Mouse (Mus musculus) cerebellum, adult (tissue): ENCODE measurements around the gene Cd79b.
"Not testable (repeated sequence)": the region's sequence is repeated elsewhere in the genome, so short reads cannot be mapped to it uniquely, and the experiment has no call there.

Experiments used
- ATAC-seq: cut with Nextera tagmentation; 2 replicates; pipeline ENCODE4 v1.9.2; 2017; ENCODE audit warnings: mild to moderate bottlenecking, moderate library complexity, mixed read lengths; ENCODE audit not compliant: insufficient number of reproducible peaks, low FRiP score, low TSS enrichment

Cd79b gene

DNA sequence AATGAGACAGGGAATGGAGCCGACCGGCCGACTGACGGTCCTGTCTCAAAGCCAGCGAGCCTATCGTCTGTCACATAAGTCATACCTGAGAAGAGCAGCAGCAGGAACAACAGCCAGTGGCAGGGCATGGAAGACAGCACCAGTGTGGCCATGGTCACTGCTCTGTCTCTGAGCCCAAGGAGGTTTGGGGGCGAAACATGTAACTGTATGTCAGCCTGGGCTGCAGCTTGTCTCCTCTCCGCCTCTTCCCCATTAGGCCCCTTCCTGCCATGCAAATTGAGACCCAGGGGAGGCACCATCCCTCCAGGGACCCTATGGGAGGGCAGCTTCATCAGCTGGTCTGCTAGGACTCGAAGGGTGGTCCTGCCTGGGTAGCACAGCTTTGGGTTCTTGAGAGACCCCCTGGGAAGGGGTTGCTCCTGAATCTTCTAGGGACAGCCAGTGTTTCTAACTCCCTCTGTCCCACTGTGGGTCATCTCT lies at the start of gene Cd79b:
TSS of gene Cd79b (minus strand) at position 430 of the 480 bp plus-strand sequence.
- ATAC-seq: no peak

DNA sequence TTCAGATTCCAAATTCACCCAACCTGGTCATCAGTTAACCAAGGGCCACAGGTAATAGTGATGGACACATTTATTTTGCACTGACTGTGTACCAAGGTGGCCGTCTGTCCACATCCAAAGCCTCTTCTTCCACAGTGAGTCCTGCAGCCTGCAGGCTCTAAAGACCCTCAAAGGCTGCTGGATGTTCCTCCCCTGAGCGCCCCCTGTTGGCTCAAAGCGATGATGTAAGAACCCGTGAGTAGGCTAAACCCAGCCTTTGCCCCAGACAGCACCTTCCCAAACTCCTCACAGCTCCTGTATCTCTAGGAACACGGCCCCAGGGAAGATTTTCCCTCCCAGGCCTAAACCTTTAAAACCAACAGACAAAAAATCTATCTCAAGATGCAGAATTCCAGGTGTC lies 44.8 kb upstream of the Cd79b start:
- no peak for ATAC-seq

GRCm38 (mm10) chr11:106355382-106356128 lies 41.0 kb upstream of the Cd79b start:
- ATAC-seq: peak; percentile 87

GRCm38 (mm10) chr11:106354181-106354580 lies 39.6 kb upstream of the Cd79b start:
- no peak for ATAC-seq

GRCm38 (mm10) chr11:106353188-106353587 lies 38.6 kb upstream of the Cd79b start, which contains the start of gene Scn4a:
Gene Scn4a (minus strand): TSS chr11:106353288.
- ATAC-seq: no peak

- ATAC-seq: no peak
Measured at GRCm38 (mm10) chr11:106351941-106352340, 37.4 kb upstream of the Cd79b start.

- ATAC-seq: no peak
Measured at GRCm38 (mm10) chr11:106351253-106351652, 36.7 kb upstream of the Cd79b start.

- no peak for ATAC-seq
Measured at GRCm38 (mm10) chr11:106350853-106351252, 36.3 kb upstream of the Cd79b start.

GRCm38 (mm10) chr11:106349772-106350171 lies 35.2 kb upstream of the Cd79b start:
- no peak for ATAC-seq

DNA sequence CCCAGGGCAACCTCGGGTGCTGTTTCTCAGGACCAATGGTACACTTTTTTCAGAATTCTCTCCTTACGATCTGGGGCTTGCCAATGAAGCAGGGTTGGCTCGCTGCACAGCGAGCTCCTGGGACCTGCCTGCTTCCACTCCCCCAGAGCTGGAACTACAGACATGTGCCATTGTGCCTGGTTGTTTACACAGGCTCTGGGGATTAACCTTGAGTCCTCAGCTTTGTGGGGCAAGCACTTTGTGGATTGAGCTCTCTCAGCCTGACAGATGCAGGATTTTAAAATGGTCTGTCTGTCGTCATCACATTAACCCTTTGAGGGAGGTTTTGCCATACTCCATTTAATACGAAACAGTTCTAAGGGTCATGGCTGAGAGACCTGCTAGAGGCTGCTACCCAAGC lies 30.3 kb upstream of the Cd79b start:
- ATAC-seq: no peak

GRCm38 (mm10) chr11:106340990-106341520 lies 26.5 kb upstream of the Cd79b start:
- ATAC-seq: no peak

DNA sequence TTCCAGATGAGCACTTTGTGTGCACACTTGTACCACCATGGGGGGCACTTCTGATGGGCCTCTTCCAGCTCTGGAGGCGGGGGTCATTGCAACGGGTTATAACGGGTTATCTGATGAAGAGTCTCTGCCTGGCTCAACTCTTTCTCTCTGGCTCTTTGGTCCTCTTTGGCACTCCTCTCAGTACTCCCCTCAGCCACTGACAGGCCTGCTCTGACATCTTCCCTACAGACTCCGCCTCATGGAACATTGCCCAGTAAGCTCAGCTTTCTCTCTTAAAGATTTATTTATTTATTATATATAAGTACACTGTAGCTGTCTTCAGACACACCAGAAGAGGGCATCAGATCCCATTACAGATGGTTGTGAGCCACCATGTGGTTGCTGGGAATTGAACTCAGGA lies 24.8 kb upstream of the Cd79b start:
- not testable (repeated sequence) for ATAC-seq

DNA sequence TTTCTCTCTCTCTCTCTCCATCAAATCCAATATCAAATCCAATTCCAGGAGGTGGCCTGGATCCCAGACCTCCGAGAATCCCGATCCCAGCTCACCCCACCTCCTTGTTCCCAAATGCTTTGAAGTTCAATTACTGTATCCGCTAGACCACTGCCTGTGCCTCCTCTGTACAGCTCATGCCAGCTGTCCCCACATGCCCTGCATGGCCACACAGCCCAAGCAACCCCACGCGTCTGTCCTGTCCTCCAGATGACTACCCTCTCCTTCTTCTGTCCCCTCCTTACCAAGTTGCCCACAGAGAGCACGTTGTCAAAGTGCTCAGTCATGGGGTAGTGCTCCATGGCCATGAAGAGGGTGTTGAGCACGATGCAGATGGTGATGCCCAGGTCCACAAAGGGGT lies 24.3 kb upstream of the Cd79b start:
- ATAC-seq: no peak

- ATAC-seq: no peak
Measured at GRCm38 (mm10) chr11:106338029-106338428, 23.5 kb upstream of the Cd79b start.

GRCm38 (mm10) chr11:106334066-106334465 lies 19.5 kb upstream of the Cd79b start:
- ATAC-seq: no peak

- no peak for ATAC-seq
Measured at GRCm38 (mm10) chr11:106332458-106332857, 17.9 kb upstream of the Cd79b start.

GRCm38 (mm10) chr11:106329682-106330081 lies 15.1 kb upstream of the Cd79b start:
- no peak for ATAC-seq

DNA sequence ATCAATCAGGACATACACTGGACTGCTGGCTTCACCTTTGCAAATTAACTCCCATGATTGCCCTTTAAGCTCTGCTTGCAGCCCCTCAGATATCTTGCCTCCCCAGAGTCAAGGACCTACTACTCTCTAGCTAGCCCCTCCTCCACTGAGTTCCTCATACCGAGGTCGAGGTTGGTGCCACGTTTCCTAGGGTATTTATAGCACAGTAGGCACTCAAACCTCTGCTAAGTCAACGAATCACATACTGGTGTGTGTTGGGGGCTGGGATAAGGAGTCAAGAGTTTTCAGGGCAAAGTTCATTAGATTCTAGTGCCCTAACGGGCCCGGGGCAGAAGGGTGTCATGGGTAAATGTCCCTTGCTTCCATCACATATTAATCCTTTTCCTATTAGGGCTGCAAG lies 14.6 kb upstream of the Cd79b start:
- no peak for ATAC-seq

DNA sequence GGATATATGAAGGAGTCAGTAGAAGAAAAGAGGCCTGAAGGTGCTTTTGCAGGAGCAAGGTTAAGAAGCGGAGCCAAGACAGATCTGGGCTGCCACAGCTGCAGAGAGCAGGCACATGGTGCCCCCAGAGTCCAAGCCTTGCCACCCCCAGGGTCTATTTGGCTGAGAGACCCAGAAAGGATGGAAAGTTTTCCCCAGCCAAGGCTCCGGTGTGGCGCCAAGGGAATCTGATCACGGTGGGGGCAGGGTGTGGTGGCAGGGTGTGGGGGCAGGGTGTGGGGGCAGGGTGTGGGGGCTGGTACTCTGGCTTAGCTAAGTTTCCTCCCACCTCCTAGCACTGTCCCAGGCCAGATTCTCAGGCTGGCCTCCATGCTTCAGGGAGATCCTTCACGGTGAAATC lies 14.0 kb upstream of the Cd79b start:
- ATAC-seq: no peak

DNA sequence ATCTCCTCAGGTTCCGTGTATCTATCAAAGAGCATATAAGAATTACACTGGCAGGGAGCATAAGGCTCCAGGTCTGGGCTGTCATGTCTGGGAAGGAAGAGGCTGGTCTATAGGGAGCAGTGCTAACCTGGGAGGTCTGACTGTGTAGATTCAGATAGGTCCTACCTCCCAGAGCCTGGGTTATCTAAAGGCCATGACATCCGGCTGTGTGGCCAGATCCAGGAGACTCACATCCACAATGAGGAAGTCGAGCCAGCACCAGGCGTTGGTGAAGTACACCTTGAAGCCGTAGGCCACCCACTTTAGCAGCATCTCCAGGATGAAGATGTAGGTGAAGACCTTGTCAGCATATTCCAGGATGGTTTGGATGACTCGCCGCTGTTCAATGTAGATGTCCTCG lies 11.9 kb upstream of the Cd79b start:
- ATAC-seq: no peak

GRCm38 (mm10) chr11:106325566-106326206 lies 11.1 kb upstream of the Cd79b start:
- peak; percentile 45; the same call in 1 of the 2 replicates for ATAC-seq
